Comparison of ENCODE assay signal across 14 mouse cellular contexts in the genomic region with DNA sequence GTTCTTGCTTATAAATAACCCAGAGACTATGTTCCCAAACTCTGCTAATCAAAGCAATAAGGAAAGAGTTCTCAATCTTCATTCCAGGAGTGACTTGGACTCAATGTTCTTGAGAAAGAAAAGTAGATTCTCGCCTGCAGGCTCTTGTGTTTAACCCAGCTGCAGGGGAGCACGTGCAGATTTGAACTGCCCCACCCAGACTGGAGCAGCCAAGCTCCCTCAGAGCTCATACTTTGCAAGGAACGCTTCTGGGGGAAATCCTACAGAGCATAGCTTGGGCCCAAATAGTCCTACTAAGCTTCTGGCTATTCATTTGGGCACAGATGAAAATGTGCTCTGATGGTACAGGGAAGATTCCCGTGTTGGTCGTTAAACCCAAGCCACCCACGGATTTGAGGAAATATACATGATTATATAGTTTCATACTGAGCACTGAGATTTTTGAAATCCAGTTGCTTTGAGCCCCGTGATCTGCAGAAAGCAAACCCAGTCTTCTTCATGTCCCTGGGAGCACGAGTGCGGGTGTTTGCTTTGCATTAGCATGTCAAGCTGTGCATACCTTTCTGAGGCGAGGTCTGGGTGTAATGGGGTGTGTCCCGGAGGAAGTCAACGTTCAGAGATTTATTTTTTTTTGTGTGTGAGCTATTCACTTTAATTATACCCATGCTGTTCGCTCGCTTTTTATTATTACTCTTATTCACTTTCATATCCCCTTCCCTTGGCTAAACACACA.
A peak's percentile ranks its signal among the peaks of the same experiment; 100 is the strongest.
DNase-seq lines count a peak whose midpoint lies in the region; ATAC-seq lines count a peak whose summit lies in the region.
"Had no signal": no experiment of that assay in that cellular context is flagged by ENCODE, and none has a peak within 500 bp of the region (broad histone marks: within the 10 kb centered on the region; RNA-seq: fewer than 3 reads in every experiment).

No protein-coding gene starts in this region.

- H3K4me3 ChIP-seq in heart, embryonic 12.5 days, result no peak overlapping the region
- H3K4me3 ChIP-seq in neural tube, embryonic 13.5 days, result no peak overlapping the region
- no peak overlapping the region for H3K4me3 ChIP-seq in limb, embryonic 15.5 days
- no peak overlapping the region for H3K4me3 ChIP-seq in stomach, embryonic 15.5 days (replicated peaks)
- H3K4me3 ChIP-seq: forebrain, embryonic 10.5 days; hindbrain, embryonic 15.5 days had no signal

- no peaks in the 10 kb centered on the region for H3K27me3 ChIP-seq in heart, embryonic 12.5 days (replicated peaks)
- no peaks in the 10 kb centered on the region for H3K27me3 ChIP-seq in neural tube, embryonic 13.5 days
- no peaks in the 10 kb centered on the region for H3K27me3 ChIP-seq in limb, embryonic 15.5 days
- no peaks in the 10 kb centered on the region for H3K27me3 ChIP-seq in stomach, embryonic 15.5 days (replicated peaks)
- H3K27me3 ChIP-seq: hindbrain, embryonic 15.5 days had no signal

- 0 out of 2 replicates have a peak, but pooled peaks cover 5% of the 10 kb centered on the region for H3K4me1 ChIP-seq in heart, embryonic 12.5 days (replicated peaks)
- H3K4me1 ChIP-seq in neural tube, embryonic 13.5 days (replicated peaks), result no peaks in the 10 kb centered on the region
- peaks cover 5% of the 10 kb centered on the region; the same call in 1 of the 2 replicates for H3K4me1 ChIP-seq in limb, embryonic 15.5 days
- no peaks in the 10 kb centered on the region for H3K4me1 ChIP-seq in stomach, embryonic 15.5 days
- H3K4me1 ChIP-seq: forebrain, embryonic 10.5 days; hindbrain, embryonic 15.5 days had no signal

- WGBS in heart, embryonic 12.5 days, result 68% methylated on average over 14 of the region's 14 CpGs
- 52% methylated on average over 14 of the region's 14 CpGs for WGBS in neural tube, embryonic 13.5 days
- 47% methylated on average over 14 of the region's 14 CpGs for WGBS in limb, embryonic 15.5 days
- WGBS in stomach, embryonic 15.5 days, result 57% methylated on average over 14 of the region's 14 CpGs

- no peaks in the 10 kb centered on the region for H3K36me3 ChIP-seq in heart, embryonic 12.5 days
- no peaks in the 10 kb centered on the region for H3K36me3 ChIP-seq in neural tube, embryonic 13.5 days
- H3K36me3 ChIP-seq in limb, embryonic 15.5 days, result no peaks in the 10 kb centered on the region
- no peaks in the 10 kb centered on the region for H3K36me3 ChIP-seq in stomach, embryonic 15.5 days
- H3K36me3 ChIP-seq: forebrain, embryonic 10.5 days; hindbrain, embryonic 15.5 days had no signal

- no peaks in the 10 kb centered on the region for H3K9me3 ChIP-seq in heart, embryonic 12.5 days (replicated peaks)
- H3K9me3 ChIP-seq in neural tube, embryonic 13.5 days, result no peaks in the 10 kb centered on the region
- no peaks in the 10 kb centered on the region for H3K9me3 ChIP-seq in limb, embryonic 15.5 days
- H3K9me3 ChIP-seq in stomach, embryonic 15.5 days, result no peaks in the 10 kb centered on the region
- H3K9me3 ChIP-seq: forebrain, embryonic 10.5 days; hindbrain, embryonic 15.5 days had no signal

- no peak for DNase-seq in heart, adult 8-10 months (ENCODE audit: low spot score)
- no peak for DNase-seq in neural tube, embryonic 10.5 days (ENCODE audit: extremely low spot score, low spot score)
- no peak for DNase-seq in spleen, postnatal 4 days (ENCODE audit: low spot score in 2 of 2)
- DNase-seq: gastrocnemius, postnatal 10 days; midbrain, embryonic 14.5 days; thymus, postnatal 14 days had no signal

- no peak for ATAC-seq in heart, embryonic 12.5 days (ENCODE audit: insufficient number of reproducible peaks, low FRiP score)
- ATAC-seq in neural tube, embryonic 13.5 days (ENCODE audit: low read depth), result no peak
- 0 out of 2 replicates have a peak, but pooled peaks have one; percentile 44 for ATAC-seq in limb, embryonic 15.5 days (ENCODE audit: insufficient number of reproducible peaks, low FRiP score, low TSS enrichment, low read depth)
- ATAC-seq in stomach, embryonic 15.5 days (ENCODE audit: insufficient read depth, low FRiP score, low read depth), result peak; percentile 90
- ATAC-seq in erythroid progenitor cell, adult 5-6 weeks (replicated peaks; ENCODE audit: low FRiP score, poor library complexity, severe bottlenecking), result no peak

- H3K27ac ChIP-seq in heart, embryonic 12.5 days (ENCODE audit: poor library complexity, severe bottlenecking), result no peak overlapping the region
- no peak overlapping the region for H3K27ac ChIP-seq in neural tube, embryonic 13.5 days (replicated peaks)
- peak overlapping the region; percentile 63 for H3K27ac ChIP-seq in limb, embryonic 15.5 days
- peak overlapping the region; percentile 82 for H3K27ac ChIP-seq in stomach, embryonic 15.5 days
- H3K27ac ChIP-seq: forebrain, embryonic 10.5 days; hindbrain, embryonic 15.5 days; liver, embryonic 14.5 days had no signal

- H3K9ac ChIP-seq in heart, embryonic 12.5 days, result no peak overlapping the region
- H3K9ac ChIP-seq in neural tube, embryonic 13.5 days, result no peak overlapping the region
- no peak overlapping the region for H3K9ac ChIP-seq in limb, embryonic 15.5 days
- no peak overlapping the region for H3K9ac ChIP-seq in stomach, embryonic 15.5 days
- H3K9ac ChIP-seq: hindbrain, embryonic 15.5 days; liver, embryonic 14.5 days had no signal

- peak overlapping the region; percentile 35 for H3K4me2 ChIP-seq in heart, embryonic 12.5 days
- peak overlapping the region; percentile 25 for H3K4me2 ChIP-seq in neural tube, embryonic 13.5 days
- no peak overlapping the region for H3K4me2 ChIP-seq in limb, embryonic 15.5 days
- no peak overlapping the region; the same call in 1 of the 2 replicates for H3K4me2 ChIP-seq in stomach, embryonic 15.5 days
- H3K4me2 ChIP-seq: hindbrain, embryonic 15.5 days had no signal

Comparison
In these comparisons a context has a peak if more than half of its experiments do, and no peak if none do; other contexts are left out.
1. ATAC-seq: peak in limb, embryonic 15.5 days (single experiment) and stomach, embryonic 15.5 days (single experiment); none in heart, embryonic 12.5 days (single experiment), neural tube, embryonic 13.5 days (single experiment) and erythroid progenitor cell, adult 5-6 weeks (single experiment).
2. H3K27ac ChIP-seq: peak in limb, embryonic 15.5 days (single experiment) and stomach, embryonic 15.5 days (single experiment); none in heart, embryonic 12.5 days (single experiment) and neural tube, embryonic 13.5 days (single experiment).
3. H3K4me2 ChIP-seq: peak in heart, embryonic 12.5 days (single experiment) and neural tube, embryonic 13.5 days (single experiment); none in limb, embryonic 15.5 days (single experiment) and stomach, embryonic 15.5 days (single experiment).